Mouse (Mus musculus): ENCODE measurements around the gene Dennd1c.

Gene Dennd1c

GRCm38 (mm10) chr17:57047406-57047805 lies 30.9 kb downstream of the Dennd1c start:
- peak; percentile 11; the same call in 1 of the 2 replicates for ATAC-seq (ENCODE audit: low TSS enrichment)

- ATAC-seq (ENCODE audit: low TSS enrichment): no peak
These were observed 36.8 kb downstream of the Dennd1c start, which contains the start of gene Slc25a41 for GRCm38 (mm10) chr17:57041554-57041953. Gene Slc25a41 (minus strand): TSS chr17:57041654.

DNA sequence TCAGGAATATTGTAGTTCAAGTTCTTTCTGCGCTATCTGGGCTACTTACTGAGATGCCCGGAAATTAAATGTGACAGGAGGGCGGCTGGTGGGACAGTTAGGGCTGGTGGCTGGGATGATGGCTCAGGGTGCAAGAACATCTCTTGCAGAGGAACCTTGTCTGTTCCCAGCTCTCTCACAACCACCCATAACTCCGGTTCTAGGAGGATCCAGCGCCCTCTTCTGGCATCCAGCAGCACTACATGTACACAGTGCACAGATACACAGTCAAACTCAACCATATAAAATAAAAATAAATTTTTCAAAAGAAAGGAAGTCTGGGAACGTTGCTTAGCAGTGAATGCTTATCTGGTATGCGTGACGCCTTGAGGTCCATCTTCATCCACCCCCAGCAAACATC lies 39.3 kb downstream of the Dennd1c start:
- ATAC-seq (ENCODE audit: low TSS enrichment): no peak

DNA sequence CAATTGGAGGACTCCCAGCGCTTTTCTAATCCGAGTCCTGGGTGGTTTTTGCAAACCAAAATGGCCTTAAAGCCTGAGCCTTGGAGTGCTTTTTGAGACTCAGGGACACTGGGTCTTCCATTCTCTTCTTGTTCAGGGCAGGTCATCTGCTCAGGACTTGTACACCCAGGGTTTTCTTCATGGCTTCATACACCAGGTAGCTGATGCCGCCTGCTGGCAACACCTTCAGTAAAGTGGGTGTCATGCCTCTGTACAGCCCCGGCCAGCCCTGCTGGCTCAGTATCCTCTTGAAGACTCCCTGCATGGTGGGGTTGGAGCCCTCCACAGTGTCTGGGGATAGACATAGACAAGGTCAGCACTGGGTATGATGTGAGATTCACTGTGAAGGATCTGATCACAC lies 45.5 kb downstream of the Dennd1c start:
- ATAC-seq (ENCODE audit: low TSS enrichment): no peak

- ATAC-seq (ENCODE audit: low TSS enrichment): peak; percentile 89
These were observed 46.5 kb downstream of the Dennd1c start for GRCm38 (mm10) chr17:57031661-57032420.

DNA sequence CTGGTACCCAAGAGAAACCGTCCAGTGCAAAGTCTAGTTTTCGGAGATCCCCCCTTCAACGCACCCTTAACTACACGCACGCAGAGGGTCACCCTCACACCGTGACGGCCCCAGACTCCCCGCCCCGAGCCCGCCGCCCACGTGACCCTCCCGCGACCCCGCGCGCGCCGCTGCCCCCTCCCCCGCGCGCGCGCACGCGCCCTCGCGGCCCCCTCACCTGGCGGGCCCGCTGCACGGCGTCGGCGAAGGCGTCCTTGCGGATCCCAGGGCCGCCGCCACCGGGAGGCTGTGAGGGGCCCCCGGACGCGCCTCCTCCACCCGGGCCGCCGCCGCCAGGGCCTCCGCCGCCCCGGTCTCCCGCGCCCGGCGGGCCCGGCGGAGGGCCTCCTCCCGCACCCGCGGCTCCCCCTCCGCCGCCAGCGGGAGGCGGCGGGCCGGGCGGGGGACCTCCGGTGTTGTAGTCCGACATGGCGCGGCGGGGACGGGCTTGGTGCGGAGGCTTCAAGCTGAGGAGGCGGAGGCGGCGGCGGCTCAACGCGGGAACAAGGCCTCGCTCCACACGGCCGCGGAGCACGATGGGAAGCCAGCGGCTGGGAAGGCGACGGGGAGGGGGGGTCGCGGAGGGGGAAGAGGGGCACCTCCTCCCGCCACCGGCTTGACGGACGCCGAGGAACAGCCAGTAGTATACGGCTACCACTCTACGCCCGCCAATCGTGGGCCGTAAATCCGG lies 47.2 kb downstream of the Dennd1c start, which contains the start of gene Khsrp:
Gene Khsrp, minus strand, starts transcription at position 592 of the 730 bp plus-strand sequence.
- 0 out of 2 replicates have a peak, but pooled peaks have one; percentile 0 for ATAC-seq (ENCODE audit: low TSS enrichment)

GRCm38 (mm10) chr17:57029691-57030090 lies 48.6 kb downstream of the Dennd1c start:
- no peak for ATAC-seq (ENCODE audit: low TSS enrichment)

DNA sequence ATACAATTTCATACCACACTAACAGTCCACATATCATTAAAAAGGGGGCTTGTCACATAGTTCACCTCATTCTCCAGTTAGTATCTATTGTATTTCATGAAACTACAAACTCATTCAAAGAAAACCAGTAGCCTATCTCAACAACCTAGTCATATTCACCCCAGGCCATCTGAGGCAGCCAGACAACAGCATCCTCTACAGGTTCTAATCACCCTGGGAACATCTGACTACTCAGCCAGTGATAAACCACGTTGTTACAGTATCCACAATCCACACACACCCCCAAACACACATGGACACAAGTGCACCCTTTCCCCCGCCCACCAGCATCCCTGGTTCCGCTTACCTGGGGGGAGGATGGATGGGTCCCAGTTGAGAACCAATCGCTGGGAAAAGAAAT lies 50.8 kb downstream of the Dennd1c start:
- ATAC-seq (ENCODE audit: low TSS enrichment): no peak

- no peak for ATAC-seq (ENCODE audit: low TSS enrichment)
These were observed 57.4 kb downstream of the Dennd1c start for GRCm38 (mm10) chr17:57020960-57021359.

GRCm38 (mm10) chr17:57019693-57020092 lies 58.6 kb downstream of the Dennd1c start:
- ATAC-seq (ENCODE audit: low TSS enrichment): no peak
